ENCODE assay signal across 8 mouse cellular contexts in the genomic region with DNA sequence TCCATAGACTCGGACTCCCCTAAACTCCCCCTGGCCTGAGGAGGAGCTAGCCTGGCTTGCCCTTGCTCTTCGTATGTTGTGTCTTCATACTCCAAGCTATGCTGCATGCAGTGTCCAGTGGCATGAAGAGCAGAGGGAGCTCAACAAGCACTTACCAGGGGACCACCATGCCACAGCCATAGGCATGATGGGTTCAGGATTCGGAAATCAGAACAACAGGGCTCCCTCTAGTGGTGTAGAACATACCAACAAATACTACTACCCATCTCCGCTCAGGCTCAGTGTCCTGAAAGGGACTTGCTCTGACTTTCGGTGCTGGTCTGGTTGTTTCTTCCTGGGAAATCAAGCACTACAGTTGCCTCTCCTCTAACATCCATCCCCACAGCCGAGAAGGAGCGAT.
DNase-seq lines count a peak whose midpoint lies in the region; ATAC-seq and TF ChIP-seq lines count a peak whose summit lies in the region.

No protein-coding gene starts in this region.

- H3K27me3 ChIP-seq in forebrain, embryonic 13.5 days, result no peaks in the 10 kb centered on the region
- H3K27me3 ChIP-seq in kidney, adult 2 months (replicated peaks; ENCODE audit: control insufficient read depth, insufficient read depth, low read length), result no peaks in the 10 kb centered on the region
- H3K27me3 ChIP-seq in midbrain, embryonic 13.5 days, result no peaks in the 10 kb centered on the region

- no peak overlapping the region for H3K27ac ChIP-seq in forebrain, embryonic 13.5 days
- no peak overlapping the region for H3K27ac ChIP-seq in kidney, adult 2 months (ENCODE audit: insufficient read depth, low read depth, low read length)
- no peak overlapping the region for H3K27ac ChIP-seq in midbrain, embryonic 13.5 days

- H3K4me1 ChIP-seq in forebrain, embryonic 13.5 days, result peaks cover 24% of the 10 kb centered on the region
- H3K4me1 ChIP-seq in kidney, adult 2 months (ENCODE audit: control insufficient read depth, insufficient read depth, low read length), result no peaks in the 10 kb centered on the region
- peaks cover 12% of the 10 kb centered on the region for H3K4me1 ChIP-seq in midbrain, embryonic 13.5 days (replicated peaks)

- 48% methylated on average over 7 of the region's 7 CpGs for WGBS in forebrain, embryonic 13.5 days
- 55% methylated on average over 7 of the region's 7 CpGs for WGBS in kidney, adult 2 months
- WGBS in midbrain, embryonic 13.5 days, result 41% methylated on average over 7 of the region's 7 CpGs

- ATAC-seq in forebrain, embryonic 13.5 days, result peak; percentile 64; the same call in 1 of the 2 replicates
- peak; percentile 58 for ATAC-seq in midbrain, embryonic 13.5 days

- no peak overlapping the region for H3K4me2 ChIP-seq in forebrain, embryonic 13.5 days
- no peak overlapping the region for H3K4me2 ChIP-seq in midbrain, embryonic 13.5 days (replicated peaks)

- peak; percentile 63 for TF ChIP-seq CTCF in kidney, adult 2 months (conservative IDR thresholded peaks at IDR 0.05; ENCODE audit: insufficient read depth, insufficient read length, low read depth, low read length)

- H3K4me3 ChIP-seq in forebrain, embryonic 13.5 days, result no peak overlapping the region
- H3K4me3 ChIP-seq in kidney, adult 2 months (ENCODE audit: insufficient read depth, low read depth, low read length), result no peak overlapping the region
- H3K4me3 ChIP-seq in midbrain, embryonic 13.5 days (replicated peaks), result no peak overlapping the region

- no peaks in the 10 kb centered on the region for H3K36me3 ChIP-seq in forebrain, embryonic 13.5 days (ENCODE audit: poor library complexity, severe bottlenecking)
- no peaks in the 10 kb centered on the region for H3K36me3 ChIP-seq in kidney, adult 2 months (ENCODE audit: control insufficient read depth, insufficient read depth, low read length)
- 0 out of 2 replicates have a peak, but pooled peaks cover 3% of the 10 kb centered on the region for H3K36me3 ChIP-seq in midbrain, embryonic 13.5 days

- H3K9ac ChIP-seq in forebrain, embryonic 13.5 days, result no peak overlapping the region
- H3K9ac ChIP-seq in midbrain, embryonic 13.5 days (replicated peaks), result no peak overlapping the region

- TF ChIP-seq POLR2A in kidney, adult 2 months (IDR thresholded peaks at IDR 0.05; ENCODE audit: low read depth, low read length), result no peak

- no peaks in the 10 kb centered on the region for H3K9me3 ChIP-seq in forebrain, embryonic 13.5 days (replicated peaks)
- H3K9me3 ChIP-seq in midbrain, embryonic 13.5 days, result no peaks in the 10 kb centered on the region

- DNase-seq in adrenal gland, postnatal 10 days, result peak; percentile 35
- no peak for DNase-seq in adrenal gland, adult 2 months
- DNase-seq in thymus, postnatal 0 days (ENCODE audit: low spot score), result peak; percentile 69
- DNase-seq in thymus, postnatal 36 days, result no peak
- peak; percentile 39 for DNase-seq in kidney, adult 2 months
- DNase-seq in gastrocnemius, postnatal 25 days, result no peak

Comparison
In these comparisons a context has a peak if more than half of its experiments do, and no peak if none do; other contexts are left out.
1. DNase-seq: peak in adrenal gland, postnatal 10 days (single experiment), thymus, postnatal 0 days (single experiment) and kidney, adult 2 months (single experiment); none in adrenal gland, adult 2 months (single experiment), thymus, postnatal 36 days (0 of 2) and gastrocnemius, postnatal 25 days (single experiment).